Mouse (Mus musculus): ENCODE results near the gene Lrg1. TPM values are rescaled to one million over a fixed set of nuclear protein-coding genes. Genes with fewer than 3 reads are reported as not detected.
"Not testable (repeated sequence)": the region's sequence is repeated elsewhere in the genome, so short reads cannot be mapped to it uniquely, and the experiment has no call there.

Lrg1 gene
- total and polyA plus RNA-seq, 3 experiments, result not detected

GRCm38 (mm10) chr17:56078361-56078760, 43.4 kb downstream of the Lrg1 start:
- dilution Hi-C loops (cut with MboI; ENCODE audit: extremely low pct_ligation_motif_present, extremely low pct_unique_long_range_greater_than_20kb, low sequenced_read_pairs); H3K9me3 ChIP-seq (replicated peaks; ENCODE audit: low read length); DNase-seq (ENCODE audit: extremely low read depth); H3K27ac ChIP-seq (ENCODE audit: insufficient read depth, low read depth); H3K27me3 ChIP-seq (replicated peaks): not testable (repeated sequence)
- Histone ChIP-seq H3K9ac (ENCODE audit: insufficient read depth, low read depth) (peak overlapping the region; percentile 42; the same call in 1 of the 2 replicates), H3K4me1 (ENCODE audit: control insufficient read depth in 1 of 2, insufficient read depth in 2 of 2) (peaks cover 3 to 52% of the 10 kb centered on the region in 2 experiments; a peak in 3 of 4 replicates), H3K79me2 (replicated peaks; ENCODE audit: control insufficient read depth, extremely low read depth, insufficient read depth, poor library complexity, severe bottlenecking) (peaks cover 20% of the 10 kb centered on the region), H3K4me3 (replicated peaks in 1 of 3; ENCODE audit: low read depth in 2 of 3, low read length in 2 of 3, poor library complexity in 1 of 3) (peak overlapping the region in 2 of 3 experiments; percentile 46 to 50), H3K36me3 (replicated peaks in 1 of 2; ENCODE audit: control insufficient read depth in 1 of 2, insufficient read depth in 1 of 2, low read length in 1 of 2) (peaks cover 2 to 18% of the 10 kb centered on the region in 2 experiments), H3K4me2 (ENCODE audit: insufficient read depth, low read depth, poor library complexity, severe bottlenecking) (peak overlapping the region; percentile 34)
- in situ Hi-C loops (cut with MboI; ENCODE audit: low pct_ligation_motif_present, low pct_unique_long_range_greater_than_20kb, low sequenced_read_pairs), result loop anchor here (5.0 kb wide), 1 partner anchor 36 kb away; the partner anchor contains the start of gene Chaf1a

- TF ChIP-seq CTCF (conservative IDR thresholded peaks at IDR 0.05 in 1 of 2, IDR thresholded peaks at IDR 0.05 in 1 of 2; ENCODE audit: low read depth in 2 of 2, low read length in 2 of 2), result peak in 1 of 2 experiments; percentile 5; a peak in 1 of 4 replicates
- no peak for TF ChIP-seq CHD1 (IDR thresholded peaks at IDR 0.05; ENCODE audit: low read depth, low read length)
- TF ChIP-seq USF1 (IDR thresholded peaks at IDR 0.05; ENCODE audit: low read depth, low read length), result no peak
- in situ Hi-C loops (cut with MboI; ENCODE audit: low pct_ligation_motif_present, low pct_unique_long_range_greater_than_20kb, low sequenced_read_pairs) (loop anchor here (5.0 kb wide), 1 partner anchor 35 kb away; the partner anchor contains the start of gene Chaf1a), dilution Hi-C loops (cut with MboI; ENCODE audit: extremely low pct_ligation_motif_present, extremely low pct_unique_long_range_greater_than_20kb, low sequenced_read_pairs) (no loop called here)
- Histone ChIP-seq H3K36me3 (replicated peaks in 1 of 2; ENCODE audit: control insufficient read depth in 1 of 2, insufficient read depth in 1 of 2, low read length in 1 of 2) (peaks cover 5 to 18% of the 10 kb centered on the region in 2 experiments), H3K9ac (ENCODE audit: insufficient read depth, low read depth) (no peak overlapping the region), H3K9me3 (replicated peaks; ENCODE audit: low read length) (no peaks in the 10 kb centered on the region), H3K79me2 (replicated peaks; ENCODE audit: control insufficient read depth, extremely low read depth, insufficient read depth, poor library complexity, severe bottlenecking) (peaks cover 20% of the 10 kb centered on the region), H3K27me3 (replicated peaks) (no peaks in the 10 kb centered on the region), H3K4me3 (replicated peaks in 1 of 3; ENCODE audit: low read depth in 2 of 3, low read length in 2 of 3, poor library complexity in 1 of 3) (no peak overlapping the region), H3K4me1 (ENCODE audit: control insufficient read depth in 1 of 2, insufficient read depth in 2 of 2) (peaks cover 3 to 46% of the 10 kb centered on the region in 2 experiments; a peak in 3 of 4 replicates), H3K4me2 (ENCODE audit: insufficient read depth, low read depth, poor library complexity, severe bottlenecking) (no peak overlapping the region), H3K27ac (ENCODE audit: insufficient read depth, low read depth) (no peak overlapping the region)
- DNase-seq (ENCODE audit: extremely low read depth), result no peak
Observed at GRCm38 (mm10) chr17:56077523-56077922, 44.3 kb downstream of the Lrg1 start.

GRCm38 (mm10) chr17:56074827-56075208, 47.0 kb downstream of the Lrg1 start, which contains the start of gene Ubxn6:
Gene Ubxn6 (minus strand): TSS chr17:56075028.
- DNase-seq (ENCODE audit: extremely low read depth), result peak; percentile 96
- H3K4me2 ChIP-seq (ENCODE audit: insufficient read depth, low read depth, poor library complexity, severe bottlenecking), result peak within 1 kb of the TSS; percentile 98
- H3K79me2 ChIP-seq (replicated peaks; ENCODE audit: control insufficient read depth, extremely low read depth, insufficient read depth, poor library complexity, severe bottlenecking), result peaks cover 3% of the 10 kb centered on the region
- H3K4me3 ChIP-seq (replicated peaks in 1 of 3; ENCODE audit: low read depth in 2 of 3, low read length in 2 of 3, poor library complexity in 1 of 3), result peak within 1 kb of the TSS; percentile 66 to 79 (median 77)
- no peaks in the 10 kb centered on the region for H3K9me3 ChIP-seq (replicated peaks; ENCODE audit: low read length)
- H3K36me3 ChIP-seq (replicated peaks in 1 of 2; ENCODE audit: control insufficient read depth in 1 of 2, insufficient read depth in 1 of 2, low read length in 1 of 2), result peaks cover 30 to 37% of the 10 kb centered on the region in 2 experiments
- peak within 1 kb of the TSS; percentile 95 for H3K9ac ChIP-seq (ENCODE audit: insufficient read depth, low read depth)
- peak within 1 kb of the TSS; percentile 79 for H3K27ac ChIP-seq (ENCODE audit: insufficient read depth, low read depth)
- peaks cover 5 to 40% of the 10 kb centered on the region in 2 experiments; a peak in 3 of 4 replicates for H3K4me1 ChIP-seq (ENCODE audit: control insufficient read depth in 1 of 2, insufficient read depth in 2 of 2)
- dilution Hi-C loops (cut with MboI; ENCODE audit: extremely low pct_ligation_motif_present, extremely low pct_unique_long_range_greater_than_20kb, low sequenced_read_pairs) (no loop called here), in situ Hi-C loops (cut with MboI; ENCODE audit: low pct_ligation_motif_present, low pct_unique_long_range_greater_than_20kb, low sequenced_read_pairs) (loop anchor here (5.0 kb wide), 1 partner anchor 33 kb away; the partner anchor contains the start of gene Chaf1a)
- H3K27me3 ChIP-seq (replicated peaks), result no peaks in the 10 kb centered on the region
- no peak; the same call in 1 of the 2 replicates for TF ChIP-seq TCF12 (IDR thresholded peaks at IDR 0.05; ENCODE audit: low read depth, low read length)
- TF ChIP-seq ZMIZ1 (IDR thresholded peaks at IDR 0.05; ENCODE audit: low read depth, low read length), result no peak
- TF ChIP-seq ZC3H11A (IDR thresholded peaks at IDR 0.05; ENCODE audit: low read depth, low read length), result no peak
- TF ChIP-seq KAT2A (IDR thresholded peaks at IDR 0.05; ENCODE audit: insufficient replicate concordance, low read length), result peak; percentile 35; the same call in 1 of the 2 replicates
- peak; percentile 88 for TF ChIP-seq USF1 (IDR thresholded peaks at IDR 0.05; ENCODE audit: low read depth, low read length)
- TF ChIP-seq MAFK (IDR thresholded peaks at IDR 0.05; ENCODE audit: insufficient replicate concordance, low read length), result no peak
- TF ChIP-seq JUN (IDR thresholded peaks at IDR 0.05; ENCODE audit: insufficient read depth, low read depth, low read length), result no peak
- TF ChIP-seq ELF1 (IDR thresholded peaks at IDR 0.05; ENCODE audit: low read depth, low read length), result peak; percentile 85
- TF ChIP-seq E2F4 (IDR thresholded peaks at IDR 0.05; ENCODE audit: insufficient replicate concordance, low read depth, low read length), result no peak
- no peak for TF ChIP-seq ZKSCAN1 (IDR thresholded peaks at IDR 0.05; ENCODE audit: borderline replicate concordance, low read depth, low read length)
- no peak for TF ChIP-seq MYC (IDR thresholded peaks at IDR 0.05; ENCODE audit: low read depth, low read length)
- TF ChIP-seq PAX5 (IDR thresholded peaks at IDR 0.05; ENCODE audit: low read length), result no peak
- TF ChIP-seq CHD2 (IDR thresholded peaks at IDR 0.05; ENCODE audit: low read length), result no peak
- TF ChIP-seq RAD21 (IDR thresholded peaks at IDR 0.05; ENCODE audit: low read depth, low read length), result no peak
- no peak for TF ChIP-seq GABPA (IDR thresholded peaks at IDR 0.05; ENCODE audit: insufficient replicate concordance, low read depth, low read length)
- no peak; the same call in 1 of the 2 replicates for TF ChIP-seq NRF1 (IDR thresholded peaks at IDR 0.05; ENCODE audit: low read depth, low read length)
- no peak for TF ChIP-seq NELFE (IDR thresholded peaks at IDR 0.05; ENCODE audit: low read depth, low read length)
- no peak for TF ChIP-seq RCOR1 (conservative IDR thresholded peaks at IDR 0.05; ENCODE audit: low read depth, low read length)
- TF ChIP-seq POLR2AphosphoS2 (IDR thresholded peaks at IDR 0.05; ENCODE audit: low read depth, low read length), result no peak
- no peak for TF ChIP-seq IRF4 (IDR thresholded peaks at IDR 0.05; ENCODE audit: low read depth, low read length)
- peak; percentile 98 for TF ChIP-seq MXI1 (IDR thresholded peaks at IDR 0.05; ENCODE audit: low read depth, low read length)
- peak; percentile 85 for TF ChIP-seq HCFC1 (IDR thresholded peaks at IDR 0.05; ENCODE audit: low read depth, low read length)
- peak in 1 of 2 experiments; percentile 18; a peak in 1 of 4 replicates for TF ChIP-seq CTCF (conservative IDR thresholded peaks at IDR 0.05 in 1 of 2, IDR thresholded peaks at IDR 0.05 in 1 of 2; ENCODE audit: low read depth in 2 of 2, low read length in 2 of 2)

All from CH12.LX (cell line).